Mouse (Mus musculus) liver, embryonic 14.5 days (tissue): ENCODE results near the gene Cdh26.

Source experiments
- CTCF ChIP-seq: IDR thresholded peaks from 2 replicates; pipeline ENCODE4 v1.5.1; 2016; ENCODE audit warnings: antibody characterized with exemption, low read depth, control low read depth
- EP300 ChIP-seq: IDR thresholded peaks from 2 replicates; pipeline ENCODE4 v1.6.1; 2016; ENCODE audit warnings: antibody characterized with exemption, low read depth

DNA sequence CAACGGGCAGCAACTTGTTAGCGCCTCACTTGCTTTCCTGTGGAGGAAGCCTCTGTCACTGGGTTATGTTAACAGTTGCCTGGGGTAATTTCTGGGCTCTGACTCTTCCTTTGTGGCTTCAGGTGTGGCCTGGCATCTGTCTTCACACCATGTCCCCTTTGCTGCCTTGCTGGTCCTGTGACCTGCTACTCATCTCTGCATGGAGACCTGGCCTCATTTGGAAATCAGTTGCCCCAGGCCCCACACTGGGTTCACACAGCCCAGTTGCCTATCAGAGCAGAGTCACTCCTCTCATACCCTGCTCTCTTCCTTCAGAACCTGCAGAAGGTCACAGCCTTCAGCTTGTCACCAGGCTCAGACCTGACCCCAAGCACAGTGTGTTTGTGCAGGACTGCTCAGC, 89.9 kb downstream of the Cdh26 start:
- TF ChIP-seq CTCF (no peak), EP300 (no peak)
